Comparison of ENCODE assay signal across 14 mouse cellular contexts in the genomic region with DNA sequence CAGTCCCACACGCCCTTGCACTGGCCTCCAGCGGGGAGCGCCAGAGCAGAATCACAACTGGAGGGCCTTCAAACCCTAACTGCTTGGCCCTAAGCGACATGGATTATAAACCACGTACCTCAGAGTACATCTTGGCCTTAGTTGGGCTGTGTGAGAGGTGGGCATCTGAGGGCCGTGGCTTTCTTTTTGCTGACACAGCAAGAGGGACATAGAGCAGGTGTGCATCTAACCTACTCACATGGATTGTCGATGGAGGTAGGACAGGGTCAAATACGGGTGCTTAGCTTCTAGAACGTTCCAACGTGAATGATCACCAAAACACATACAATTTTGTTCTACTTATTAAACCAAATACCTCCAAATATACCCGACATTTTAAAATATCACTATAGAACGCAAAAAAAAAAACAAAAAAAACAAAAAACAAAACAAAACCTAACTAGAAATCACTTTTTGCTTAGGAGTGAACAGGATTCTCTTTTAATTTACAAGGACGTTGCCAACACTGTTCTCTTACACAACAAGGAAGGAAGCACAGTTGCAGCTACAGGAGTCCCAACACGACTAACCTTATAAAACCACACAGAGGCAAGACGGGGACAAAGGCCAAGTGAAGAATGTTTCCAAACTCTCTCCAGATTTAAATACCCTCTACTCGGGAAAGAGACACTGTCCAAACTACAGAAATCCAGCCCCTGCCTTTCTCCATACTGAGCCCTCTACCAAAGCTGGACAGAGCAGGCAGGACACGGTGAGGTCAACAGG. TPM values are rescaled to one million over a fixed set of nuclear protein-coding genes. Genes with fewer than 3 reads are reported as not detected.
DNase-seq lines count a peak whose midpoint lies in the region; ATAC-seq and TF ChIP-seq lines count a peak whose summit lies in the region.
"Had no signal": no experiment of that assay in that cellular context is flagged by ENCODE, and none has a peak within 500 bp of the region (broad histone marks: within the 10 kb centered on the region; RNA-seq: fewer than 3 reads in every experiment).

No protein-coding gene starts in this region.

- no peaks in the 10 kb centered on the region for H3K27me3 ChIP-seq in embryonic facial prominence, embryonic 13.5 days
- H3K27me3 ChIP-seq: heart, embryonic 15.5 days; hindbrain, embryonic 15.5 days; stomach, embryonic 15.5 days had no signal

- no peaks in the 10 kb centered on the region for H3K36me3 ChIP-seq in embryonic facial prominence, embryonic 13.5 days
- H3K36me3 ChIP-seq: heart, embryonic 15.5 days; hindbrain, embryonic 15.5 days; midbrain, embryonic 10.5 days; stomach, embryonic 15.5 days had no signal

- ATAC-seq in embryonic facial prominence, embryonic 13.5 days (ENCODE audit: insufficient number of reproducible peaks, insufficient read depth, low FRiP score, low TSS enrichment, low read depth) = no peak
- peak; percentile 57 for ATAC-seq in megakaryocyte progenitor cell, adult 5-6 weeks (replicated peaks; ENCODE audit: poor library complexity)

- no peak overlapping the region for H3K9ac ChIP-seq in embryonic facial prominence, embryonic 13.5 days
- H3K9ac ChIP-seq: heart, embryonic 15.5 days; hindbrain, embryonic 15.5 days; stomach, embryonic 15.5 days had no signal

- no peak overlapping the region for H3K4me2 ChIP-seq in embryonic facial prominence, embryonic 13.5 days
- H3K4me2 ChIP-seq: heart, embryonic 15.5 days; hindbrain, embryonic 15.5 days; stomach, embryonic 15.5 days had no signal

- peaks cover 26% of the 10 kb centered on the region for H3K4me1 ChIP-seq in embryonic facial prominence, embryonic 13.5 days
- H3K4me1 ChIP-seq: heart, embryonic 15.5 days; hindbrain, embryonic 15.5 days; stomach, embryonic 15.5 days had no signal

- H3K9me3 ChIP-seq in embryonic facial prominence, embryonic 13.5 days = no peaks in the 10 kb centered on the region
- H3K9me3 ChIP-seq: heart, embryonic 15.5 days; hindbrain, embryonic 15.5 days; midbrain, embryonic 10.5 days; stomach, embryonic 15.5 days had no signal

- 67% methylated on average over 17 of the region's 17 CpGs for WGBS in embryonic facial prominence, embryonic 13.5 days

- no peak overlapping the region for H3K4me3 ChIP-seq in embryonic facial prominence, embryonic 13.5 days
- H3K4me3 ChIP-seq in left cerebral cortex, adult 2 months = no peak overlapping the region
- H3K4me3 ChIP-seq: heart, embryonic 15.5 days; hindbrain, embryonic 15.5 days; midbrain, embryonic 10.5 days; stomach, embryonic 15.5 days had no signal

- intact Hi-C loops in left cerebral cortex, adult 2 months (cut with DNase I) = no loop called here
- intact Hi-C loops in left cerebral cortex, postnatal 10 days (cut with DNase I) = no loop called here

- TF ChIP-seq CTCF in left cerebral cortex, adult 2 months (IDR thresholded peaks at IDR 0.05) = no peak

- DNase-seq in lung, postnatal 25 days (ENCODE audit: low spot score) = peak; percentile 28
- DNase-seq in lung, postnatal 4 days = no peak
- peak; percentile 75 for DNase-seq in adipocyte (ENCODE audit: low spot score)
- DNase-seq in left cerebral cortex, adult 2 months (ENCODE audit: extremely low spot score in 1 of 2, low spot score in 2 of 2) = no peak
- DNase-seq in left cerebral cortex, postnatal 10 days (ENCODE audit: extremely low spot score in 1 of 2, low spot score in 2 of 2) = no peak
- DNase-seq: cerebellum, adult 9-11 months; thymus, postnatal 36 days had no signal

- peak overlapping the region; percentile 79 for H3K27ac ChIP-seq in embryonic facial prominence, embryonic 13.5 days
- no peak overlapping the region for H3K27ac ChIP-seq in left cerebral cortex, adult 2 months
- H3K27ac ChIP-seq: heart, embryonic 15.5 days; hindbrain, embryonic 15.5 days; kidney, postnatal 0 days; midbrain, embryonic 10.5 days; stomach, embryonic 15.5 days had no signal

RNA-seq across cellular contexts. Expression of gene Prkar2b, which starts 15.3 kb away (rescaled TPM):
- polyA plus RNA-seq in embryonic facial prominence, embryonic 13.5 days (2015; fragmentation: Nextera tagmentation; extraction: Ambion mirVana) = 37.3 and 38.1 TPM in 2 replicates
- 94.3 and 99.4 TPM in 2 replicates for total RNA-seq in megakaryocyte progenitor cell, adult 5-6 weeks (2015)
- total RNA-seq in megakaryocyte progenitor cell, adult 5-6 weeks (2017) = 77.3 and 87.7 TPM in 2 replicates
- total RNA-seq in left cerebral cortex, adult 2 months (2021) = 10 to 100 TPM; 70.7 to 75.9 TPM
- total RNA-seq in left cerebral cortex, postnatal 10 days (2021) = 100 to 1,000 TPM; 157 to 160 TPM

Comparison
In these comparisons a context has a peak if more than half of its experiments do, and no peak if none do; other contexts are left out.
1. DNase-seq: peak in lung, postnatal 25 days (single experiment) and adipocyte (single experiment); none in lung, postnatal 4 days (0 of 2), left cerebral cortex, adult 2 months (0 of 2) and left cerebral cortex, postnatal 10 days (0 of 2).